Mouse (Mus musculus): ENCODE results near the gene St3gal5. TPM values are rescaled to one million over a fixed set of nuclear protein-coding genes. Genes with fewer than 3 reads are reported as not detected.

St3gal5 gene
- total RNA-seq, 2 experiments from 2014 or later, result 2.6 to 10.9 TPM

GRCm38 (mm10) chr6:72159861-72160395 lies 62.5 kb downstream of the St3gal5 start:
- no peak for ATAC-seq (replicated peaks; ENCODE audit: poor library complexity, severe bottlenecking)

GRCm38 (mm10) chr6:72160991-72161390 lies 63.6 kb downstream of the St3gal5 start:
- no peak for ATAC-seq (replicated peaks; ENCODE audit: poor library complexity, severe bottlenecking)

GRCm38 (mm10) chr6:72161751-72162150 lies 64.4 kb downstream of the St3gal5 start:
- ATAC-seq (replicated peaks; ENCODE audit: poor library complexity, severe bottlenecking), result peak; percentile 57

GRCm38 (mm10) chr6:72162155-72162890 lies 64.9 kb downstream of the St3gal5 start:
- peak; percentile 75 for ATAC-seq (replicated peaks; ENCODE audit: poor library complexity, severe bottlenecking)

- ATAC-seq (replicated peaks; ENCODE audit: poor library complexity, severe bottlenecking), result peak; percentile 78
Measured at GRCm38 (mm10) chr6:72164321-72165275, 67.2 kb downstream of the St3gal5 start.

GRCm38 (mm10) chr6:72165907-72166306 lies 68.5 kb downstream of the St3gal5 start:
- ATAC-seq (replicated peaks; ENCODE audit: poor library complexity, severe bottlenecking), result no peak

- ATAC-seq (replicated peaks; ENCODE audit: poor library complexity, severe bottlenecking), result no peak
Measured at GRCm38 (mm10) chr6:72171391-72171790, 74.0 kb downstream of the St3gal5 start.

GRCm38 (mm10) chr6:72173350-72173749 lies 76.0 kb downstream of the St3gal5 start:
- no peak for ATAC-seq (replicated peaks; ENCODE audit: poor library complexity, severe bottlenecking)

GRCm38 (mm10) chr6:72175419-72175818 lies 78.0 kb downstream of the St3gal5 start:
- ATAC-seq (replicated peaks; ENCODE audit: poor library complexity, severe bottlenecking), result no peak

GRCm38 (mm10) chr6:72176004-72176403 lies 78.6 kb downstream of the St3gal5 start:
- ATAC-seq (replicated peaks; ENCODE audit: poor library complexity, severe bottlenecking), result no peak

- ATAC-seq (replicated peaks; ENCODE audit: poor library complexity, severe bottlenecking), result peak; percentile 61
Measured at GRCm38 (mm10) chr6:72177417-72177816, 80.0 kb downstream of the St3gal5 start.

GRCm38 (mm10) chr6:72179006-72179405 lies 81.6 kb downstream of the St3gal5 start:
- ATAC-seq (replicated peaks; ENCODE audit: poor library complexity, severe bottlenecking), result no peak

- no peak for ATAC-seq (replicated peaks; ENCODE audit: poor library complexity, severe bottlenecking)
Measured at GRCm38 (mm10) chr6:72179562-72180502, 82.4 kb downstream of the St3gal5 start.

GRCm38 (mm10) chr6:72184576-72184975 lies 87.2 kb downstream of the St3gal5 start:
- ATAC-seq (replicated peaks; ENCODE audit: poor library complexity, severe bottlenecking), result no peak

GRCm38 (mm10) chr6:72185893-72186490 lies 88.6 kb downstream of the St3gal5 start:
- peak; percentile 65 for ATAC-seq (replicated peaks; ENCODE audit: poor library complexity, severe bottlenecking)

- no peak for ATAC-seq (replicated peaks; ENCODE audit: poor library complexity, severe bottlenecking)
Measured at GRCm38 (mm10) chr6:72186809-72187208, 89.4 kb downstream of the St3gal5 start.

- ATAC-seq (replicated peaks; ENCODE audit: poor library complexity, severe bottlenecking), result no peak
Measured at GRCm38 (mm10) chr6:72189061-72189863, 91.9 kb downstream of the St3gal5 start.

- ATAC-seq (replicated peaks; ENCODE audit: poor library complexity, severe bottlenecking), result peak; percentile 88
Measured at GRCm38 (mm10) chr6:72190120-72190519, 92.7 kb downstream of the St3gal5 start.

GRCm38 (mm10) chr6:72190577-72190976 lies 93.2 kb downstream of the St3gal5 start:
- no peak for ATAC-seq (replicated peaks; ENCODE audit: poor library complexity, severe bottlenecking)

Measured in granulocyte monocyte progenitor cell, adult 5-6 weeks (primary cell).